21 mouse cellular contexts compared by ENCODE assay signal in genomic region chr2:93131236-93131635, GRCm38 (mm10). TPM values are rescaled to one million over a fixed set of nuclear protein-coding genes. Genes with fewer than 3 reads are reported as not detected.
DNase-seq lines count a peak whose midpoint lies in the region; ATAC-seq and TF ChIP-seq lines count a peak whose summit lies in the region.
"Had no signal": no experiment of that assay in that cellular context is flagged by ENCODE, and none has a peak within 500 bp of the region (broad histone marks: within the 10 kb centered on the region; RNA-seq: fewer than 3 reads in every experiment).

No protein-coding gene starts in this region.

- in situ Hi-C loops in CH12.LX (cut with MboI; ENCODE audit: low pct_ligation_motif_present, low pct_unique_long_range_greater_than_20kb, low sequenced_read_pairs), result no loop called here

- ATAC-seq in heart, embryonic 16.5 days (replicated peaks; ENCODE audit: extremely low read depth, insufficient read depth, low FRiP score), result no peak
- ATAC-seq in granulocyte monocyte progenitor cell, adult 5-6 weeks (replicated peaks; ENCODE audit: poor library complexity, severe bottlenecking), result no peak

- H3K9ac ChIP-seq in heart, embryonic 16.5 days (ENCODE audit: low read length), result no peak overlapping the region
- no peak overlapping the region for H3K9ac ChIP-seq in CH12.LX (ENCODE audit: insufficient read depth, low read depth)
- H3K9ac ChIP-seq: forebrain, postnatal 0 days; liver, embryonic 15.5 days; neural tube, embryonic 12.5 days had no signal

- WGBS in heart, embryonic 16.5 days, result 76% methylated on average over 9 of the region's 9 CpGs

- no peak overlapping the region for H3K4me3 ChIP-seq in heart, embryonic 16.5 days (ENCODE audit: low read length)
- H3K4me3 ChIP-seq in CH12.LX (replicated peaks in 1 of 3; ENCODE audit: low read depth in 2 of 3, low read length in 2 of 3, poor library complexity in 1 of 3), result no peak overlapping the region
- H3K4me3 ChIP-seq: forebrain, embryonic 10.5 days; hindbrain, embryonic 10.5 days; liver, embryonic 15.5 days; neural tube, embryonic 12.5 days had no signal

- no peaks in the 10 kb centered on the region for H3K27me3 ChIP-seq in heart, embryonic 16.5 days (ENCODE audit: control insufficient read depth, insufficient read depth, low read length)
- H3K27me3 ChIP-seq in CH12.LX (replicated peaks), result peaks cover 88% of the 10 kb centered on the region
- H3K27me3 ChIP-seq: liver, embryonic 15.5 days; neural tube, embryonic 12.5 days had no signal

- dilution Hi-C loops in CH12.LX (cut with MboI; ENCODE audit: extremely low pct_ligation_motif_present, extremely low pct_unique_long_range_greater_than_20kb, low sequenced_read_pairs), result no loop called here

- no peak for TF ChIP-seq EP300 in CH12.LX (IDR thresholded peaks at IDR 0.05; ENCODE audit: low read length)

- TF ChIP-seq CTCF in CH12.LX (conservative IDR thresholded peaks at IDR 0.05 in 1 of 2, IDR thresholded peaks at IDR 0.05 in 1 of 2; ENCODE audit: low read depth in 2 of 2, low read length in 2 of 2), result no peak

- H3K36me3 ChIP-seq in heart, embryonic 16.5 days (ENCODE audit: control insufficient read depth, insufficient read depth), result no peaks in the 10 kb centered on the region
- no peaks in the 10 kb centered on the region for H3K36me3 ChIP-seq in CH12.LX (replicated peaks in 1 of 2; ENCODE audit: control insufficient read depth in 1 of 2, insufficient read depth in 1 of 2, low read length in 1 of 2)
- H3K36me3 ChIP-seq: forebrain, embryonic 10.5 days; hindbrain, embryonic 10.5 days; liver, embryonic 15.5 days; neural tube, embryonic 12.5 days had no signal

- H3K79me2 ChIP-seq in CH12.LX (replicated peaks; ENCODE audit: control insufficient read depth, extremely low read depth, insufficient read depth, poor library complexity, severe bottlenecking), result no peaks in the 10 kb centered on the region

- no peak overlapping the region for H3K4me2 ChIP-seq in heart, embryonic 16.5 days (ENCODE audit: low read depth, low read length)
- no peak overlapping the region for H3K4me2 ChIP-seq in CH12.LX (ENCODE audit: insufficient read depth, low read depth, poor library complexity, severe bottlenecking)
- H3K4me2 ChIP-seq: liver, embryonic 15.5 days; midbrain, embryonic 11.5 days; neural tube, embryonic 12.5 days had no signal

- TF ChIP-seq RAD21 in CH12.LX (IDR thresholded peaks at IDR 0.05; ENCODE audit: low read depth, low read length), result no peak

- no peak for DNase-seq in heart, postnatal 14 days
- DNase-seq in A20 (ENCODE audit: low read depth, low spot score), result peak; percentile 13
- DNase-seq in CH12.LX (ENCODE audit: extremely low read depth), result no peak
- DNase-seq in thymus, adult 18-20 months, result peak; percentile 30 to 53
- DNase-seq in gastrocnemius, postnatal 4 days (ENCODE audit: low spot score in 2 of 2), result no peak
- no peak for DNase-seq in ovary, adult 18-20 months (ENCODE audit: low spot score)
- DNase-seq: adrenal gland, postnatal 36 days; cerebellum, adult 2 months; cerebellum, postnatal 36 days; forebrain, postnatal 0 days; gastrocnemius, postnatal 36 days; kidney, adult 9 months; kidney, postnatal 25 days; spleen, adult 18-20 months had no signal

- peaks cover 23% of the 10 kb centered on the region for H3K4me1 ChIP-seq in heart, embryonic 16.5 days (ENCODE audit: control insufficient read depth, insufficient read depth, low read length)
- peaks cover 31 to 33% of the 10 kb centered on the region in 2 experiments for H3K4me1 ChIP-seq in CH12.LX (ENCODE audit: control insufficient read depth in 1 of 2, insufficient read depth in 2 of 2)
- H3K4me1 ChIP-seq: liver, embryonic 15.5 days had no signal

- no peak for TF ChIP-seq POLR2A in CH12.LX (IDR thresholded peaks at IDR 0.05; ENCODE audit: low read depth, low read length)

- no peaks in the 10 kb centered on the region for H3K9me3 ChIP-seq in heart, embryonic 16.5 days (replicated peaks; ENCODE audit: control insufficient read depth, low read length)
- H3K9me3 ChIP-seq in CH12.LX (replicated peaks; ENCODE audit: low read length), result peaks cover 3% of the 10 kb centered on the region
- H3K9me3 ChIP-seq: forebrain, embryonic 10.5 days; hindbrain, embryonic 10.5 days; liver, embryonic 15.5 days; neural tube, embryonic 12.5 days had no signal

- H3K27ac ChIP-seq in heart, embryonic 16.5 days (ENCODE audit: low read length), result peak overlapping the region; percentile 56; the same call in 1 of the 2 replicates
- H3K27ac ChIP-seq in CH12.LX (ENCODE audit: insufficient read depth, low read depth), result peak overlapping the region; percentile 74
- H3K27ac ChIP-seq: forebrain, embryonic 10.5 days; hindbrain, embryonic 10.5 days; liver, embryonic 15.5 days; neural tube, embryonic 12.5 days had no signal

- intact Hi-C loops in heart, postnatal 14 days (cut with DNase I), result no loop called here

TF ChIP-seq in CH12.LX, 34 proteins besides CTCF, POLR2A, EP300 and RAD21:
- TF ChIP-seq IRF4 (IDR thresholded peaks at IDR 0.05; ENCODE audit: low read depth, low read length) (no peak), PAX5 (IDR thresholded peaks at IDR 0.05; ENCODE audit: low read length) (no peak), GABPA (IDR thresholded peaks at IDR 0.05; ENCODE audit: insufficient replicate concordance, low read depth, low read length) (no peak), ELF1 (IDR thresholded peaks at IDR 0.05; ENCODE audit: low read depth, low read length) (no peak), TCF12 (IDR thresholded peaks at IDR 0.05; ENCODE audit: low read depth, low read length) (no peak), MXI1 (IDR thresholded peaks at IDR 0.05; ENCODE audit: low read depth, low read length) (no peak), MAFK (IDR thresholded peaks at IDR 0.05; ENCODE audit: insufficient replicate concordance, low read length) (no peak), KAT2A (IDR thresholded peaks at IDR 0.05; ENCODE audit: insufficient replicate concordance, low read length) (no peak), ZKSCAN1 (IDR thresholded peaks at IDR 0.05; ENCODE audit: borderline replicate concordance, low read depth, low read length) (no peak), JUND (conservative IDR thresholded peaks at IDR 0.05; ENCODE audit: low read depth, low read length) (no peak), CHD1 (IDR thresholded peaks at IDR 0.05; ENCODE audit: low read depth, low read length) (no peak), HCFC1 (IDR thresholded peaks at IDR 0.05; ENCODE audit: low read depth, low read length) (no peak), JUN (IDR thresholded peaks at IDR 0.05; ENCODE audit: insufficient read depth, low read depth, low read length) (no peak), ZMIZ1 (IDR thresholded peaks at IDR 0.05; ENCODE audit: low read depth, low read length) (no peak), TBP (conservative IDR thresholded peaks at IDR 0.05; ENCODE audit: low read depth, low read length) (no peak)

RNA-seq across cellular contexts. Expression of gene Trp53i11, which starts 56.1 kb away (rescaled TPM):
- 28.3 and 38.6 TPM in 2 replicates for polyA plus RNA-seq in heart, embryonic 16.5 days (2015; fragmentation: Nextera tagmentation; extraction: Ambion mirVana)
- 10 to 100 TPM; 67.8 to 68.8 TPM for total RNA-seq in heart, postnatal 14 days (2021)
- total RNA-seq in CH12.LX (2012; rRNA removed), result 17.4 and 32.1 TPM in 2 replicates
- total RNA-seq in CH12.LX (2014; rRNA removed), result 0.36 and 0.49 TPM in 2 replicates
- 0.50 and 0.73 TPM in 2 replicates for polyA plus RNA-seq in CH12.LX (2012; ENCODE audit: insufficient read length, low read depth)
- total RNA-seq in granulocyte monocyte progenitor cell, adult 5-6 weeks (2014; fragmentation: Nextera tagmentation), result 3.6 and 4.5 TPM in 2 replicates
- total RNA-seq in granulocyte monocyte progenitor cell, adult 5-6 weeks (2017), result 0.39 and 0.82 TPM in 2 replicates
- total RNA-seq in gastrocnemius, postnatal 4 days (2021), result 10 to 100 TPM; 39.8 to 40.1 TPM

Comparison
In these comparisons a context has a peak if more than half of its experiments do, and no peak if none do; other contexts are left out.
1. DNase-seq: peak in A20 (single experiment) and thymus, adult 18-20 months (2 of 2); none in heart, postnatal 14 days (0 of 2), CH12.LX (single experiment), gastrocnemius, postnatal 4 days (0 of 2) and ovary, adult 18-20 months (single experiment).